Mouse (Mus musculus): ENCODE measurements around the gene H2al2c. TPM values are rescaled to one million over a fixed set of nuclear protein-coding genes. Genes with fewer than 3 reads are reported as not detected.
"Not testable (repeated sequence)": the region's sequence is repeated elsewhere in the genome, so short reads cannot be mapped to it uniquely, and the experiment has no call there.

H2al2c gene
- total RNA-seq (2021): not detected

DNA sequence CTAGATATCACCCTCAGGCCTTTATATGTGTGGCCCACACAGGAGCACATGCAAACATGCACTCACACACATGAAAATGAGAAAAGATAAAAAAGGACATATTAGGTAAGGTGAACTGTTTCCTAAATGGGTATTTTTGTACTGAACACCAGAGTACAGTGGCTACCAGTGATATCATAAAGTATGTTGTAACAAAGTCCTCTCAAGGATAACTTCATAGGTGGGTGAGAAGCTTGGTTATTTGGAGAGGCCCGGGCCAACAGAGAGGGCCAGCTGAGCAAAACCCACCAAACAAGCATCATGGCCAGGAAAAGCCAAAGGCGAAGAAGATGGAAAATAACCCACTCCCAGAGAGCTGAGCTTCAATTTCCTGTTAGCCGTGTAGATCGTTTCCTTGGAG, at the start of gene H2al2c:
Gene H2al2c (plus strand): TSS at position 301 of the 400 bp plus-strand sequence.
- DNase-seq; intact Hi-C loops (cut with DNase I): not testable (repeated sequence)

Other genes starting within 250 kb of the H2al2c start
- gene Sry, start 64.6 kb downstream of the H2al2c start, total RNA-seq (2021): not detected
- not detected for gene H2al2b, start 121.6 kb downstream of the H2al2c start, total RNA-seq (2021)
- gene Gm4064, start 197.1 kb downstream of the H2al2c start, total RNA-seq (2021): not detected
- not detected for gene Rbmy, start 231.6 kb downstream of the H2al2c start, total RNA-seq (2021)
- gene Gm10256, start 231.6 kb downstream of the H2al2c start, total RNA-seq (2021): not detected

Measured in heart, postnatal 36 days (tissue).